Mouse (Mus musculus) CH12.LX (cell line): ENCODE results near the gene Pikfyve. TPM values are rescaled to one million over a fixed set of nuclear protein-coding genes. Genes with fewer than 3 reads are reported as not detected.
"Not testable (repeated sequence)": the region's sequence is repeated elsewhere in the genome, so short reads cannot be mapped to it uniquely, and the experiment has no call there.

Experiments
- DNase-seq: peaks from one replicate; pipeline ENCODE4 v3.0.0-alpha.2; 2013; ENCODE audit errors: extremely low read depth
- H3K27ac ChIP-seq: 2 replicates; pipeline ENCODE4 v1.5.1; 2012; ENCODE audit warnings: low read depth, mild to moderate bottlenecking, control low read depth, moderate library complexity; ENCODE audit not compliant: insufficient read depth
- H3K27me3 ChIP-seq: replicated peaks from 2 replicates; pipeline ENCODE3; 2012; ENCODE audit warnings: inconsistent platforms
- H3K36me3 ChIP-seq, 2 experiments: replicated peaks in 1 of 2; 2 replicates each; pipeline versions ENCODE3 to v1.6.1; 2012; ENCODE audit warnings: inconsistent platforms in 1 of 2, low read length in 1 of 2, mild to moderate bottlenecking in 1 of 2, mixed read lengths in 1 of 2, moderate library complexity in 1 of 2; ENCODE audit not compliant: control insufficient read depth in 1 of 2, insufficient read depth in 1 of 2
- H3K4me1 ChIP-seq, 2 experiments: 2 replicates each; pipeline ENCODE4 v1.6.1; 2012; ENCODE audit warnings: inconsistent platforms in 1 of 2, moderate library complexity in 1 of 2; ENCODE audit not compliant: insufficient read depth in 2 of 2, control insufficient read depth in 1 of 2
- H3K4me2 ChIP-seq: 2 replicates; pipeline ENCODE4 v1.6.1; 2012; ENCODE audit warnings: low read depth, mild to moderate bottlenecking, control low read depth; ENCODE audit not compliant: poor library complexity, insufficient read depth, severe bottlenecking
- H3K4me3 ChIP-seq, 3 experiments: fragments of 150-350 bp in 1 of 3; sonication (generic) in 1 of 3; replicated peaks in 1 of 3; 2 replicates each; pipeline versions ENCODE3 to v1.5.1; 2011 to 2012; ENCODE audit warnings: low read depth in 2 of 3, low read length in 2 of 3, mild to moderate bottlenecking in 2 of 3, moderate library complexity in 2 of 3, control low read depth in 1 of 3, improper control_type of control experiment in 1 of 3, inconsistent platforms in 1 of 3, mixed read lengths in 1 of 3; ENCODE audit not compliant: poor library complexity in 1 of 3
- H3K79me2 ChIP-seq: replicated peaks from 2 replicates; pipeline ENCODE4 v1.6.1; 2012; ENCODE audit warnings: mild to moderate bottlenecking, moderate library complexity; ENCODE audit not compliant: control insufficient read depth, poor library complexity, insufficient read depth, severe bottlenecking; ENCODE audit errors: extremely low read depth
- H3K9ac ChIP-seq: 2 replicates; pipeline ENCODE4 v1.6.1; 2012; ENCODE audit warnings: low read depth, mild to moderate bottlenecking, control low read depth, moderate library complexity; ENCODE audit not compliant: insufficient read depth
- H3K9me3 ChIP-seq: replicated peaks from 2 replicates; pipeline ENCODE3; 2012; ENCODE audit warnings: low read length, inconsistent platforms, mixed read lengths
- CHD1 ChIP-seq: IDR thresholded peaks from 2 replicates; pipeline ENCODE4 v1.6.1; 2012; ENCODE audit warnings: low read depth, low read length, improper control_type of control experiment, inconsistent platforms
- ELF1 ChIP-seq: IDR thresholded peaks from 2 replicates; pipeline ENCODE4 v1.6.1; 2014; ENCODE audit warnings: low read depth, mild to moderate bottlenecking, inconsistent platforms, low read length, improper control_type of control experiment
- EP300 ChIP-seq: IDR thresholded peaks from 2 replicates; pipeline ENCODE4 v1.6.1; 2011; ENCODE audit warnings: low read length, improper control_type of control experiment
- HCFC1 ChIP-seq: IDR thresholded peaks from 2 replicates; pipeline ENCODE4 v1.6.1; 2012; ENCODE audit warnings: low read depth, mild to moderate bottlenecking, inconsistent platforms, low read length, improper control_type of control experiment
- IRF4 ChIP-seq: IDR thresholded peaks from 2 replicates; pipeline ENCODE4 v1.6.1; 2014; ENCODE audit warnings: low read depth, mild to moderate bottlenecking, inconsistent platforms, low read length, improper control_type of control experiment
- JUN ChIP-seq: IDR thresholded peaks from 2 replicates; pipeline ENCODE4 v1.6.1; 2011; ENCODE audit warnings: low read depth, mild to moderate bottlenecking, low read length, improper control_type of control experiment, moderate library complexity; ENCODE audit not compliant: insufficient read depth
- JUND ChIP-seq: conservative IDR thresholded peaks from 2 replicates; pipeline ENCODE4 v1.6.1; 2011; ENCODE audit warnings: low read depth, low read length, improper control_type of control experiment
- MAX ChIP-seq: IDR thresholded peaks from 2 replicates; pipeline ENCODE4 v1.6.1; 2011; ENCODE audit warnings: low read length, improper control_type of control experiment
- MEF2A ChIP-seq: IDR thresholded peaks from 2 replicates; pipeline ENCODE4 v1.6.1; 2014; ENCODE audit warnings: low read depth, mild to moderate bottlenecking, inconsistent platforms, low read length, improper control_type of control experiment, borderline replicate concordance
- SIN3A ChIP-seq: IDR thresholded peaks from 2 replicates; pipeline ENCODE4 v1.6.1; 2012; ENCODE audit warnings: low read length, improper control_type of control experiment, inconsistent platforms
- ZNF384 ChIP-seq: IDR thresholded peaks from 2 replicates; pipeline ENCODE4 v1.6.1; 2012; ENCODE audit warnings: low read depth, low read length, improper control_type of control experiment, inconsistent platforms
- dilution Hi-C: fragments of 300-500 bp; cut with MboI; formaldehyde crosslinking; loops from 2 replicates; pipeline ENCODE4 v1.14.3; 2020; ENCODE audit warnings: low sequenced_read_pairs; ENCODE audit not compliant: extremely low pct_unique_long_range_greater_than_20kb, extremely low pct_ligation_motif_present
- in situ Hi-C: fragments of 300-500 bp; cut with MboI; formaldehyde crosslinking; loops from 3 replicates; pipeline ENCODE4 v1.14.3; 2019; ENCODE audit warnings: low sequenced_read_pairs, low pct_ligation_motif_present, low pct_unique_long_range_greater_than_20kb, mixed read lengths
- polyA plus RNA-seq: library from polyadenylated mRNA; unstranded; fragments of >175 nt; gene quantifications from 2 replicates; pipeline ENCODE4 v1.2.1, GENCODE M21; 2012; ENCODE audit warnings: low read depth; ENCODE audit not compliant: insufficient read length
- total RNA-seq, 2 experiments: library from RNA; depleted of rRNA; stranded (reverse); fragments of 300-350 nt in 1 of 2; fragments of >200 nt in 1 of 2; gene quantifications; 2 replicates each; pipeline ENCODE4 v1.2.3; 2012 to 2014

The Pikfyve gene
- total and polyA plus RNA-seq, 3 experiments, result 12.6 to 25.5 (median 14.5) TPM

DNA sequence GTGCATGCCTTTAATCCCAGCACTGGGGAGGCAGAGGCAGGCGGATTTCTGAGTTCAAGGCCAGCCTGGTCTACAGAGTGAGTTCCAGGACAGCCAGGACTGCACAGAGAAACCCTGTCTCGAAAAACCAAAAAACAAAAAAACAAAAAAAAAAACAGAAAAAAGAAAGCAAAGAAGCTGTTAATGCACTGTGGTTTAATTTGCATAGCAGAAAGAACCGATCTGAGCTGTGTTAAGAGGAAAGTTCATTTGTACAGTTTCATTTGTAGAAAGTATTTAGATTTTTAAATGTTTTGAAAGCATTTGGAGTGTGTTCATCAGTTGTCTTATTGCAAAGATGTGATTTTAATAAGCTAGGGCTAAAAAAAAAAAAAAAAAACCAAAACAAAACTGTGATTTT is 43.3 kb downstream of the Pikfyve start:
- in situ Hi-C loops, H3K9ac ChIP-seq, H3K4me2 ChIP-seq, H3K27ac ChIP-seq, H3K9me3 ChIP-seq, H3K79me2 ChIP-seq, H3K27me3 ChIP-seq, dilution Hi-C loops, H3K4me3 ChIP-seq: not testable (repeated sequence)
- H3K36me3 ChIP-seq, result peaks cover 5 to 15% of the 10 kb centered on the region in 2 experiments
- TF ChIP-seq EP300 (peak; percentile 62), CHD1 (0 out of 2 replicates have a peak, but pooled peaks have one; percentile 49), IRF4 (peak; percentile 58; the same call in 1 of the 2 replicates), ZNF384 (peak; percentile 85)
- H3K4me1 ChIP-seq, result peaks cover 3 to 47% of the 10 kb centered on the region in 2 experiments; a peak in 3 of 4 replicates
- DNase-seq, result peak; percentile 33

DNA sequence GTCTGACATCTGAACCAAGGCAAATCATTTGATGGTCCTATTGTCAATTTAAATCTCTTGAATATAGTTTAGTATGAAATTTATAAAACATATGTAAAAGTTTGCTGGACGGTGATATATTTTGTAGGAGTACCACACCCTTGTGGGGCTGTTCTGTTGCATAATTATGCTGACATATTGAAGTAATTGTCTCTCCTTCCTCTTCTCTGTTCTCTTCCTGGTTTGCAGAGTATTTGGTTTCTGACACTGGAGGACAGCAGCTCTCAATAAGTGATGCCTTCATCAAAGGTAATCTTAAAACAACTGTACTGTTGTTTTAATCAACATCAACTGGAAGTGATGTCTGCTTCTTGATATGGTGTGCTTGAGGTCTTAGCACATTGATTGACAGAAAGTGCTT is 44.1 kb downstream of the Pikfyve start:
- H3K27ac ChIP-seq, result no peak overlapping the region
- H3K27me3 ChIP-seq, result no peaks in the 10 kb centered on the region
- in situ Hi-C loops, result no loop called here
- H3K9ac ChIP-seq, result peak overlapping the region; percentile 5; the same call in 1 of the 2 replicates
- peak overlapping the region in 2 of 3 experiments; percentile 36 to 45 for H3K4me3 ChIP-seq
- TF ChIP-seq ELF1 (peak; percentile 61; the same call in 1 of the 2 replicates), HCFC1 (no peak)
- H3K4me2 ChIP-seq, result peak overlapping the region; percentile 50; the same call in 1 of the 2 replicates
- 0 out of 2 replicates have a peak, but pooled peaks cover 5% of the 10 kb centered on the region for H3K79me2 ChIP-seq
- no peaks in the 10 kb centered on the region for H3K9me3 ChIP-seq
- peaks cover 7 to 20% of the 10 kb centered on the region in 2 experiments for H3K36me3 ChIP-seq
- dilution Hi-C loops, result no loop called here
- peak; percentile 36 for DNase-seq
- H3K4me1 ChIP-seq, result peaks cover 3 to 55% of the 10 kb centered on the region in 2 experiments; a peak in 3 of 4 replicates

DNA sequence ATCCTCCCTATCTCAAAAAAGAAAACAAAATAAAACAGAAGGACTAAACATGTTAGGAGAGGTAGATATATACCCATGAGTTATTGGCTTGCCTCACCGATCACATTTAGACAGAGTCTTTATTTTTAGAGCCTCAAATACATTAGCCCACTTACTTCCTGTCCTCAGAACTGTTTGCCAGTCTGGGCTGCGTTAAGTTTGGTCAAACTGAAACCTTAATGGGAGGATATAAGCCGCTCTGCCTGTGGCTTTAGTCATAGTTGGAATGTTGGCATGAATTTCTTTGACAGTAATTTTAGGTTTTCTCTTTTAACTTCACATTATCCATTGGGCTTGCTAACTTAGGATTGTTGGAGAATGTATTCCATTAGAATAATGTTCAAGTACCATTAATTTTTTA is 51.2 kb downstream of the Pikfyve start:
- in situ Hi-C loops, result no loop called here
- H3K36me3 ChIP-seq, result peaks cover 17 to 47% of the 10 kb centered on the region in 2 experiments

More for the DNA sequence above, 51.2 kb downstream of the Pikfyve start:
- H3K27ac ChIP-seq, result no peak overlapping the region
- H3K27me3 ChIP-seq, result no peaks in the 10 kb centered on the region
- peak; percentile 69 for DNase-seq
- H3K9me3 ChIP-seq, result peaks cover 1% of the 10 kb centered on the region
- H3K4me1 ChIP-seq, result peaks cover 5 to 45% of the 10 kb centered on the region in 2 experiments; a peak in 3 of 4 replicates
- no peak overlapping the region; the same call in 1 of the 2 replicates for H3K4me2 ChIP-seq
- no peak overlapping the region for H3K9ac ChIP-seq
- dilution Hi-C loops, result no loop called here
- TF ChIP-seq ELF1, result peak; percentile 33; the same call in 1 of the 2 replicates
- peak; percentile 55 for TF ChIP-seq JUND
- peak; percentile 79; the same call in 1 of the 2 replicates for TF ChIP-seq MEF2A
- no peak for TF ChIP-seq SIN3A
- peak; percentile 84 for TF ChIP-seq EP300
- peak; percentile 75 for TF ChIP-seq IRF4
- 0 out of 2 replicates have a peak, but pooled peaks have one; percentile 21 for TF ChIP-seq JUN
- no peak for TF ChIP-seq MAX
- H3K79me2 ChIP-seq, result no peaks in the 10 kb centered on the region
- H3K4me3 ChIP-seq, result no peak overlapping the region
